Mouse (Mus musculus) mouse trophoblast stem cell (cell line): ENCODE measurements at regions not wholly inside any gene's neighbourhood (a gene's known extent, or its start where the extent isn't known, plus 50 kb on each side); places are given as distances from the start of the nearest gene placed in this dataset.

Experiments
- in situ Hi-C, 2 experiments: fragments of 300-500 bp; cut with MseI, MboI; formaldehyde crosslinking; loops; 2 replicates in 1 of 2; 3 replicates in 1 of 2; pipeline ENCODE4 v1.15.1; 2025

GRCm38 (mm10) chr16:42702676-42703075 lies 173.0 kb upstream of the Zbtb20 start:
- in situ Hi-C loops: no loop called here

GRCm38 (mm10) chr16:42681196-42681595 lies 194.5 kb upstream of the Zbtb20 start:
- in situ Hi-C loops: no loop called here

- in situ Hi-C loops: no loop called here
These were observed 198.5 kb upstream of the Zbtb20 start for GRCm38 (mm10) chr16:42677211-42677610.

GRCm38 (mm10) chr16:42676406-42677075 lies 199.1 kb upstream of the Zbtb20 start:
- in situ Hi-C loops: no loop called here

- in situ Hi-C loops: no loop called here
These were observed 200.7 kb upstream of the Zbtb20 start for GRCm38 (mm10) chr16:42675031-42675430.

GRCm38 (mm10) chr16:42666601-42667000 lies 209.1 kb upstream of the Zbtb20 start:
- in situ Hi-C loops: no loop called here

GRCm38 (mm10) chr16:42651904-42652732 lies 223.6 kb upstream of the Zbtb20 start:
- in situ Hi-C loops: no loop called here

GRCm38 (mm10) chr16:42649767-42650166 lies 225.9 kb upstream of the Zbtb20 start:
- in situ Hi-C loops: no loop called here

- in situ Hi-C loops: no loop called here
These were observed 227.0 kb upstream of the Zbtb20 start for GRCm38 (mm10) chr16:42648531-42649142.

GRCm38 (mm10) chr16:42647762-42648161 lies 227.9 kb upstream of the Zbtb20 start:
- in situ Hi-C loops: no loop called here

- in situ Hi-C loops: no loop called here
These were observed 239.9 kb upstream of the Zbtb20 start for GRCm38 (mm10) chr16:42635766-42636165.

GRCm38 (mm10) chr16:42627675-42628074 lies 248.0 kb upstream of the Zbtb20 start:
- in situ Hi-C loops: no loop called here

- in situ Hi-C loops: no loop called here
These were observed 259.8 kb upstream of the Zbtb20 start for GRCm38 (mm10) chr16:42615920-42616319.

GRCm38 (mm10) chr16:42612011-42612410 lies 263.7 kb upstream of the Zbtb20 start:
- in situ Hi-C loops: no loop called here

GRCm38 (mm10) chr16:42608336-42608735 lies 267.3 kb upstream of the Zbtb20 start:
- in situ Hi-C loops: no loop called here

- in situ Hi-C loops: no loop called here
These were observed 251.9 kb upstream of the Gap43 start for GRCm38 (mm10) chr16:42592321-42592720.

GRCm38 (mm10) chr16:42591530-42591929 lies 251.1 kb upstream of the Gap43 start:
- in situ Hi-C loops: no loop called here

- in situ Hi-C loops: no loop called here
These were observed 245.7 kb upstream of the Gap43 start for GRCm38 (mm10) chr16:42586196-42586595.

GRCm38 (mm10) chr16:42575517-42575946 lies 235.1 kb upstream of the Gap43 start:
- in situ Hi-C loops: no loop called here

- in situ Hi-C loops: no loop called here
These were observed 234.5 kb upstream of the Gap43 start for GRCm38 (mm10) chr16:42574978-42575377.

- in situ Hi-C loops: no loop called here
These were observed 230.0 kb upstream of the Gap43 start for GRCm38 (mm10) chr16:42570246-42570996.

- in situ Hi-C loops: no loop called here
These were observed 228.9 kb upstream of the Gap43 start for GRCm38 (mm10) chr16:42569335-42569734.
